Mouse (Mus musculus) forebrain, embryonic 11.5 days (tissue): ENCODE results near the gene Gm17660. TPM values are rescaled to one million over a fixed set of nuclear protein-coding genes. Genes with fewer than 3 reads are reported as not detected.

ENCODE experiments used
- ATAC-seq: fragments of 200-750 bp; cut with Nextera tagmentation; replicated peaks from 2 replicates; pipeline ENCODE4 v1.8.0; 2017; ENCODE audit warnings: moderate TSS enrichment; ENCODE audit not compliant: low FRiP score
- DNase-seq: peaks from one replicate; pipeline ENCODE4 v3.0.0-alpha.2; 2017; ENCODE audit warnings: low spot score
- H3K27ac ChIP-seq: fragments of 300-500 bp; sonication (generic); 2 replicates; pipeline ENCODE4 v1.5.1; 2014; ENCODE audit warnings: low read depth, low read length
- H3K27me3 ChIP-seq: fragments of 300-500 bp; sonication (generic); 2 replicates; pipeline ENCODE4 v1.6.1; 2014; ENCODE audit warnings: mild to moderate bottlenecking, low read length, mixed read lengths; ENCODE audit not compliant: control insufficient read depth, insufficient read depth
- H3K36me3 ChIP-seq: fragments of 300-500 bp; sonication (generic); 2 replicates; pipeline ENCODE4 v1.6.1; 2014; ENCODE audit warnings: mild to moderate bottlenecking, low read length, moderate library complexity, mixed read lengths; ENCODE audit not compliant: control insufficient read depth, insufficient read depth
- H3K4me1 ChIP-seq: fragments of 300-500 bp; sonication (generic); replicated peaks from 2 replicates; pipeline ENCODE4 v1.6.1; 2014; ENCODE audit warnings: low read length, mixed read lengths; ENCODE audit not compliant: control insufficient read depth, insufficient read depth
- H3K4me2 ChIP-seq: fragments of 300-500 bp; sonication (generic); 2 replicates; pipeline ENCODE4 v1.6.1; 2014; ENCODE audit warnings: low read depth, mild to moderate bottlenecking, low read length, moderate library complexity, mixed read lengths; ENCODE audit not compliant: severe bottlenecking
- H3K4me3 ChIP-seq: fragments of 300-500 bp; sonication (generic); 2 replicates; pipeline ENCODE4 v1.5.1; 2014; ENCODE audit warnings: low read depth, low read length
- H3K9ac ChIP-seq: fragments of 300-500 bp; sonication (generic); 2 replicates; pipeline ENCODE4 v1.6.1; 2014; ENCODE audit warnings: low read length
- H3K9me3 ChIP-seq: fragments of 300-500 bp; sonication (generic); 2 replicates; pipeline ENCODE4 v1.6.1; 2016; ENCODE audit warnings: low read length, mixed read lengths; ENCODE audit not compliant: control insufficient read depth
- WGBS: fragments of 180-500 bp; shearing (Covaris S2); extraction: QIAGEN DNeasy Blood & Tissue Kit; methylation state at CpG from one replicate; pipeline ENCODE4 v1.1.7; 2014; 5-methylcytosine and 5-hydroxymethylcytosine counted together
- polyA plus RNA-seq: library from polyadenylated mRNA; unstranded; fragments of >200 nt; fragmentation: Nextera tagmentation; extraction: Ambion mirVana; gene quantifications from 2 replicates; pipeline ENCODE4 v1.2.1, GENCODE M21; 2014

Gm17660 gene
- polyA plus RNA-seq, 1 experiment from 2014 or later = not detected

DNA sequence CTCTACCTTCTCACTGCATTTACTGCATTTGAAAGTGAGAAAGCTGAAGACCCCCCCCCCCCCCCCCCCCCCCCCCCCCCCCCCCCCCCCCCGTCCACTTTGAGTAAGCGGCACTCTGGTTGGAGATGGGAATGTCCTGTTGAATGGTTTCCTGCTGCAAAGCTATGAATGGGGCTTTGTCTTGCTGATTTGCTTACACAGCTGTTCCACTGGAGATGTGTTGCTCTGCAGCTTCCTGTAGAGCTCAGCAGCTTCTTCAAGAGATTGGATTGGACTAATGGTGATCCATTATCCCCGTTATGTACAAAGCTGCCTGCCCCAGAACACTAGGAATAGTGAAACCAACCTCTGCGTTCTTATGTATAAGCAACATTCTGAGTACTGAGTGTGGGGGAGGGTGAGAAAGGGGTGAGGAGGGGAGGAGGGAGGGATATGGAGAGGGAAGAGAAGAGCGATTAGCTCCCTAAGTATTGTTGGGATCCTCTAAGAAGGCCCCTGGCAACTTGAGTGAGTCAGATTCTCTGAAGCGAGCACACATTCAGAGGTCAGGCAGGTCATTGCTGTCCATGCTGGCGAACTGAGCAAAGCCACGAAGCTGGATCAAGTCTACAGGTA is 5.0 kb downstream of the Gm17660 start:
- DNase-seq (peak; percentile 65), ATAC-seq (peak; percentile 92)

DNA sequence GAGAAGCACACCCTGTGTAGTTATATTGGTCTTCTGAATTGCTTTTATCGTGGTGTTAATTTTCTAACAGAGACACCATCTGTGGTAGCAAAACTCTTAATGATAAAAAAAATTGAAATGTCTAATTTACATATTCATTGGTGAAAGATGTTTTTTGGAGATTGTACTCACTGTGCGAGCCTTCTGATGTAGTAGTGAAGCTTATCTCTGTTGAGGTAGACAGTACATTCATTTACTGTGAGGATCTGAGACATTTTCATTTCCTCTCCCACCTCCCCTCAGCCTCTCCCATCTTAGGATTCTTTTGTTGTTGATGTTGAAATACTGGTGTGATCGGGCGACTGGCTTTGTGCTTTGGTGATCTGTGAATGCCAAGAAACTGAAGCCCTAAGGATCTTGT is 6.4 kb downstream of the Gm17660 start:
- H3K27me3 ChIP-seq = no peaks in the 10 kb centered on the region
- no peak overlapping the region for H3K4me2 ChIP-seq
- H3K9ac ChIP-seq = no peak overlapping the region
- H3K27ac ChIP-seq = no peak overlapping the region
- no peak overlapping the region for H3K4me3 ChIP-seq
- H3K4me1 ChIP-seq = peaks cover 6% of the 10 kb centered on the region
- WGBS = 77% methylated on average over 4 of the region's 4 CpGs
- DNase-seq (no peak), ATAC-seq (no peak)
- no peaks in the 10 kb centered on the region for H3K36me3 ChIP-seq
- H3K9me3 ChIP-seq = no peaks in the 10 kb centered on the region

More for the DNA sequence above, 5.0 kb downstream of the Gm17660 start:
- whole genome bisulfite sequencing = 3% methylated on average over 6 of the region's 8 CpGs
- Histone ChIP-seq H3K4me2 (0 out of 2 replicates have a peak overlapping the region, but pooled peaks have one; percentile 21), H3K9ac (no peak overlapping the region; the same call in 1 of the 2 replicates), H3K4me3 (no peak overlapping the region), H3K4me1 (peaks cover 6% of the 10 kb centered on the region), H3K27ac (peak overlapping the region; percentile 78), H3K36me3 (no peaks in the 10 kb centered on the region), H3K27me3 (no peaks in the 10 kb centered on the region), H3K9me3 (no peaks in the 10 kb centered on the region)

DNA sequence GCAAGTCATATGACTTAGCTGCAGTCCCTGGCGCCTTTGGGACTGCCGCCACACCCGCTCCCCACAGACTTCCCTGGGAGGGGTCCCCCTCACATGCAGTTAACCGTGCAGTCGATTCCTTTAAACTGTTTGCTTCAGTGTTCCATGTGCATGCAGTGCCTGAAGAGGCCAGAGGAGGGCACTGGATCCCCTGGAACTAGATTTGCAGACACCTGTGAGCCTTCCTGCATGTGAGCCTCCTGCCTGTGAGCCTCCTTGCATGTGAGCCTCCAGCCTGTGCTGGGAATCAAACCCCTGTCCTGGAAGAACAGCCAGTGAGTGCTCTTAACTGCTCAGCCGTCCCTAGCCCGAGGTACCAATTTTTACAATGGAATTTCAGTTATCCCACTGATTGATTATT is 8.7 kb downstream of the Gm17660 start:
- 84% methylated on average over 7 of the region's 7 CpGs for WGBS
- ATAC-seq = no peak
- Histone ChIP-seq H3K27me3 (no peaks in the 10 kb centered on the region), H3K27ac (no peak overlapping the region), H3K4me3 (no peak overlapping the region), H3K4me1 (peaks cover 6% of the 10 kb centered on the region), H3K9me3 (no peaks in the 10 kb centered on the region), H3K9ac (no peak overlapping the region), H3K36me3 (no peaks in the 10 kb centered on the region), H3K4me2 (no peak overlapping the region)
- DNase-seq = peak; percentile 71

DNA sequence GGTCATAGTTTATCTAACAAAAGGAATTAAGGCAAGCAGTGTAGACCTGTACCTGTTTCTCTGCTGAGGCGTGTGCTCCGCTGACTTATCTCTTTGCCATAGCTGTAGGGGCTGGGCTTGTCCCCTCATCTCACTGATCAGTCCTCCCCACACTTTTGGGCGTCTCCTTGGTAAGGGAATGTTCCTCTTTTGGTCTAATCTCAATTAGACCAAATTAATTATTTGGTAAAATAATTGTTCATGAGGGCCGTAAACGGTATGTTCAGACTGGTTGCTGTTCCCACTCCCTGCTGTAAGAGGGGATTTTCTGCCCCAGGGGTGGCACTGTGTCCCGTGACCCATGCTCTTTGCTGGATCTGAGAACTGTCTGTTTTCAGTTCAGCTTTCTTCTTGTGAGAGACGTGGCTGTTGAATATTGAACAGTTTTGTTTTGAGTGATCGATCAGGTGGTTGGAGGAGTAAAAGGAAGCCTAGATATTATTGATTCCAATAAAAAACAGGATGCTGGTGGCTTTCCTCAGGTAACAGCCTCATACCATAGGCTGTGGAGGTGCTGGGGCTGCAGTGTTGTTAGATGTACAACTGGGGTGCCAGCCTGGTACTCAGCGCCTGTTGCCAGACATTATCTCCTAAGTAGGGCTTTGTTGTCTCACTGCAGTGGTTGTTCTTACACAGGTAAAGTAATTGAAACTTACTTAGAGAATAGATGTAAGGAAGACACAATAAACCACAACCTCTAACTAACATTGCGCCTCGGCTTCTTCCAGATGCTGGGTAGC is 14.4 kb downstream of the Gm17660 start:
- Histone ChIP-seq H3K4me2 (no peak overlapping the region), H3K36me3 (peaks cover 2% of the 10 kb centered on the region; the same call in 1 of the 2 replicates), H3K27me3 (no peaks in the 10 kb centered on the region), H3K4me3 (no peak overlapping the region), H3K9ac (no peak overlapping the region), H3K27ac (no peak overlapping the region), H3K4me1 (no peaks in the 10 kb centered on the region), H3K9me3 (no peaks in the 10 kb centered on the region)
- DNase-seq (no peak), ATAC-seq (no peak)
- WGBS = 89% methylated on average over 11 of the region's 11 CpGs

DNA sequence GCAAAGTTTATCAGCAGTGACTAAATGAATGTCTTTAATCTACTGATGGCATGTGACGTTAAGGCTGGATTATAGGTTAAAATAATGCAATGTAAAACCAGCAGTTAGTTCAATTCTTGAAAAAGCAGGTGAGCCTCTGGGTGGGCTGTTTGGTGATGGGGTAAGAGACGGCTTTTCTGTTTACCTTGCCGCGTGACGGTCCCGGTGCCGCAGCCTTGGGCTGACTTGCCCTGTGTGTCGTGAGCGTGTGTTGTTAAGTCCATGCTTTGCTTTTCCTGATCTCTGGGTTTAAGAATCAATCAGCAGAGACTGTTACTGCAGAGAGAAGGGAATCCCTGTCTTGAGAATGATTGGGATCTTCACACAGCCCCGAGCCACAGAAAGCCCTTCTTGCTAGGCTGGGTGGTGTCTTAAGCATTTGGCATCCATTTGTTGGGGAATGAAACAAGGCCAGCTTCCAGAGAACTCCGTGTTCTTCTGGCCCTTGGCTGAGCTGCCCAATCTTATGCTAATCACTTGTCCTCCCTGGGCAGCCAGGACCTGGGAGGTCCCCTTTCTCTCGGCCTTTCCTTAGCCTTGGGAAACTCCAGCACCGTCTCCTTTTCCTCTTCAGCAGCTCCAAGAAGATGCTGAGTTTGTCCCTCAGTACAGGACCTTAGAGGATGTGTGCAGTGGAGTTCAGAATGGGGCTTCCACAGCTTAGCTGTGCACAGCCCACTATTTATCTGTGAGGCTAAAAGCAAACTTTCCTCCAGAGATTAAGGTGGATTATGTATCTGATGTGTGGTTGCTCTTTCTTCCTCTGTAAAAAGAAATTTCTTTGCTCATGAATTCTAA is 15.3 kb downstream of the Gm17660 start:
- no peak for ATAC-seq
- H3K4me2 ChIP-seq = no peak overlapping the region
- no peak overlapping the region for H3K27ac ChIP-seq
- H3K4me1 ChIP-seq = no peaks in the 10 kb centered on the region
- H3K4me3 ChIP-seq = no peak overlapping the region
- 80% methylated on average over 13 of the region's 13 CpGs for WGBS
- no peaks in the 10 kb centered on the region for H3K27me3 ChIP-seq
- no peak for DNase-seq
- H3K9ac ChIP-seq = no peak overlapping the region
- H3K9me3 ChIP-seq = no peaks in the 10 kb centered on the region
- peaks cover 2% of the 10 kb centered on the region; the same call in 1 of the 2 replicates for H3K36me3 ChIP-seq

DNA sequence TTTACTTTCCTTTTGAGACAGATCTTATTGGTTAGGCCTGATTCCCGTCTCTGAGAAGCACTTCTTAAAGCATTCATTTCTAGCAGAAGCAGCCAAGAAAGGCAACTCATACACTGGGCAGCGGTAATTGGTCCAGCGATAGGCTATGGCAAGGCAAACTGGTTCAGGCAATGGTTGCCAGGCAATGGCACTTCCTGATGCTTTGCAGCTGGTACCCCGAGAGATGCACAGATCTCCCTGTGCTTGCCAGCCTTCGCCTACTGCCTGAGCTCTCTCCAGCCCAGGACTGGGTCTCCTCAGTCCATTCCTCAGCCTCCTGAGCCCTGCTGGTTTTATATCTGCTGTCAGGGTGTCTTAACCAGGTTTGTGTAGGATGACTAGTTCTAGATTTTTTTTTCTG is 17.0 kb downstream of the Gm17660 start:
- no peaks in the 10 kb centered on the region for H3K27me3 ChIP-seq
- no peak for DNase-seq
- H3K9ac ChIP-seq = no peak overlapping the region
- no peak for ATAC-seq
- no peak overlapping the region for H3K4me3 ChIP-seq
- H3K27ac ChIP-seq = no peak overlapping the region
- H3K4me1 ChIP-seq = no peaks in the 10 kb centered on the region
- 95% methylated on average over 5 of the region's 5 CpGs for WGBS
- H3K36me3 ChIP-seq = peaks cover 2% of the 10 kb centered on the region; the same call in 1 of the 2 replicates
- H3K4me2 ChIP-seq = no peak overlapping the region
- H3K9me3 ChIP-seq = no peaks in the 10 kb centered on the region

DNA sequence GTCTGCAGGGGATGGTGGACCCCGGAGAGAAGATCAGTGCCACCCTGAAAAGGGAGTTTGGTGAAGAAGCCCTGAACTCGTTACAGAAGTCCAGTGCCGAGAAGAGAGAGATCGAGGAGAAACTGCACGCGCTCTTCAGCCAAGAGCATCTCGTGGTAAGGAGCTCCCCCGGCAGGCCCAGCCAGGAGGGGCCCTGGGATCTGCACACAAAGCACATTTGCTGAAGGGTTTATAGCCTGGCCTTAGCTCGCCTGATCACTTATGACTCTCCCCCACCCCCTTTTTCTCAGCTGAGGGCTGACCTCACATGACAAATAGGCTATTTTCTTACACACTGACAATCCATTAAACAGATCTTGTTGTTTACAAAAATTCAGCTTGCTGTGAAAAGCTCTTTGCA is 17.8 kb downstream of the Gm17660 start:
- Histone ChIP-seq H3K27ac (no peak overlapping the region), H3K4me3 (no peak overlapping the region), H3K9me3 (no peaks in the 10 kb centered on the region), H3K36me3 (peaks cover 2% of the 10 kb centered on the region; the same call in 1 of the 2 replicates), H3K4me1 (no peaks in the 10 kb centered on the region), H3K9ac (no peak overlapping the region), H3K27me3 (no peaks in the 10 kb centered on the region), H3K4me2 (no peak overlapping the region)
- DNase-seq = peak; percentile 49
- ATAC-seq = no peak
- WGBS = 80% methylated on average over 9 of the region's 9 CpGs

DNA sequence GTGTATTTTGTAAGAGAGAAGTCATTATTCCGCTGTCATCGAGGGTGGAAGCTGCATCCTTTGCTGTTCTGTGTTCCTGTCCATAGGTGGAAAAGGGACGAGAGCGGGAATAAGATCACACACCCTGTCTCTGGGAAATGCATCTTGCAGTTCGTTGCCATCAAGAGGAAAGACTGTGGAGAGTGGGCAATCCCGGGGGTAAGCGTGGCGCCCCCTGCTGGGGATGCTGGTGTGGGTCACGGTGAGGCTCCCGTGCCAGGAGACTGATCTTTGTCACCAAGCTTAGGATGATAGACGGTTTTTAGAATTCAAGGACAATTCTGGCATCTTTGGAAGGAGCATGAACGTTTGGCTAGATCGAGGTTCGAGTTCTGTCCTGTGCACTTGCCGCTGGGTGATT is 19.4 kb downstream of the Gm17660 start:
- no peak overlapping the region for H3K4me3 ChIP-seq
- DNase-seq = peak; percentile 70
- H3K36me3 ChIP-seq = peaks cover 2% of the 10 kb centered on the region; the same call in 1 of the 2 replicates
- H3K27ac ChIP-seq = no peak overlapping the region
- H3K4me1 ChIP-seq = no peaks in the 10 kb centered on the region
- no peak overlapping the region for H3K4me2 ChIP-seq
- 67% methylated on average over 15 of the region's 15 CpGs for WGBS
- no peak for ATAC-seq
- H3K27me3 ChIP-seq = no peaks in the 10 kb centered on the region
- no peak overlapping the region for H3K9ac ChIP-seq
- H3K9me3 ChIP-seq = no peaks in the 10 kb centered on the region
